Mouse (Mus musculus) CD4-positive, CD25-positive, alpha-beta regulatory T cell (primary cell): ENCODE data around the gene Tstd1. TPM values are rescaled to one million over a fixed set of nuclear protein-coding genes. Genes with fewer than 3 reads are reported as not detected.

ENCODE experiments used
- polyA plus RNA-seq: library from polyadenylated mRNA; unstranded; fragments of 100-300 nt; shearing (Covaris generic); gene quantifications from one replicate; pipeline ENCODE4 v1.2.1, GENCODE M21; 2017

Tstd1 gene
- 3.2 TPM for polyA plus RNA-seq

GRCm38 (mm10) chr1:171418660-171419059 lies at the start of gene Tstd1:
Gene Tstd1, plus strand, starts transcription at chr1:171418872.

DNA sequence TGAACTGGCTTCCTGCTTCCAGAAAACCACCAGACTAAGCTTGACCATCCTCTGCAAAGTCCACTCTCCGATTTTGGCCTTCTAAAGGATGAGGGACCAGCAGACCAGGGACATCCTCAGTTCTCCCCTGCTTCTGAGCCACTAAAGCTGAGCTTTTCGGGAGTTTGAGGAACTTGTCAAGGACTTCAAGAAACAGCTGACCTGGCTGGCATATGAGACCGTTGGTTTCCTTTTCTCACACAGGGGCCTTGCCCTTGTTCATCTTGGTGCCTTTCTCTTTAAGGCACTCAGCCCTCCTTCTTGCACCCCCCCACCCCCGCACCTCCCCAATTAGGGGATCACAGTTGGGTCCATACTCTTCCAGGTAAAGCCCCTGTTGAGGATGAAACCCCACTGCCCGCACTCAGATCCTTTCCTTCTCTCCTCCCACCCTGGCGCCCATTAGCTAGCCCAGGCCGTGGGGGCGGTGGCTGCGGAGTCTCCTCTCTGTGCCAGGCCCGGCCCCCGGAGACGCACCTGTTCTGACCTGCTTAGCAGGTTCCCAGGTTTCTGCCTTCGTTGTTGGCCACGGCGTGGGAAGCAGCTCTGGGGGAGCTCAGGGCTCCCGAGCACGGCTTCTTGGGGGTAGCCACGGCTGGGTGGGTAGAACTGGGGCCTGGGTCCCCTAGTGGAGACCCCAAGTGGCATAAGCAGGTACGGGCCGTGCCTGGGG lies 48.7 kb upstream of the Tstd1 start, which contains the start of gene Nectin4:
Gene Nectin4, plus strand, starts transcription at position 255 of the 712 bp plus-strand sequence.

DNA sequence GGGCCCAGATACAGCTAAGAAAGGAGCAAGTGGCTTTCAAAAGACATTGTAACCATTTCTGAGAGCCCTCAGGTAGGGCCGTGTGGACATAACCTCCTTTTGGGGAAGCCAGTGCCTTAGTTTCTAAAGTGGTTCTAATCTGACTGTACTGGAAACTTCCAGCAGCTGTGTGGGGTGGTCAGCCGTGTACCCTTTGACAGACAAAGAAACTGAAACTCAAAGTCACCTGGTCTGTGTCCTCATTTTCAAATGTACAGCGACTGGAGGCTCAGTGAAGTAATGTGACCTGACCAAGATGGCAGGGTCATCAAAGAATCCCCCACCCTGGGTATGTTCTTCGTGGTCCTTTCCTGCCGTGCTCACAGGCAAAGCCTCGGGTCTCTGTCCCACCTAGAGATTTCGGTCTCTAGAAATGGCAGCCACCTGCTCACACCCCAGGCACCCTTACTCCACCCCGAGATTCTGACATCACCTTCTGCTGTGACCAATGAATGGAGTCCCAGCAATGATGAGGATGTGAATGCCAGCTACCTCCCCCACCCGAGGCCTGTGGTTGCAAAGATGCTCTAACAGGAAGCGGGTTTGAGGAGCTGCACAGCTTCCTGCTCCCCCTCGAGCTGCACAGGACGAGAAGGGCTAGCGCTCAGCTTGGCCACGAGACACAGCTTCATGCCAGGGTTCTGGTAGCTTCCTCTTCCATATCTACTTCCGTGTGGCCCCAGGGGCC lies 30.1 kb upstream of the Tstd1 start, which contains the start of gene Arhgap30:
Gene Arhgap30, plus strand, starts transcription at position 579 of the 727 bp plus-strand sequence.

GRCm38 (mm10) chr1:171410947-171411484 lies 7.7 kb upstream of the Tstd1 start, which contains the start of gene Usf1:
Gene Usf1, plus strand, starts transcription at chr1:171411313.

DNA sequence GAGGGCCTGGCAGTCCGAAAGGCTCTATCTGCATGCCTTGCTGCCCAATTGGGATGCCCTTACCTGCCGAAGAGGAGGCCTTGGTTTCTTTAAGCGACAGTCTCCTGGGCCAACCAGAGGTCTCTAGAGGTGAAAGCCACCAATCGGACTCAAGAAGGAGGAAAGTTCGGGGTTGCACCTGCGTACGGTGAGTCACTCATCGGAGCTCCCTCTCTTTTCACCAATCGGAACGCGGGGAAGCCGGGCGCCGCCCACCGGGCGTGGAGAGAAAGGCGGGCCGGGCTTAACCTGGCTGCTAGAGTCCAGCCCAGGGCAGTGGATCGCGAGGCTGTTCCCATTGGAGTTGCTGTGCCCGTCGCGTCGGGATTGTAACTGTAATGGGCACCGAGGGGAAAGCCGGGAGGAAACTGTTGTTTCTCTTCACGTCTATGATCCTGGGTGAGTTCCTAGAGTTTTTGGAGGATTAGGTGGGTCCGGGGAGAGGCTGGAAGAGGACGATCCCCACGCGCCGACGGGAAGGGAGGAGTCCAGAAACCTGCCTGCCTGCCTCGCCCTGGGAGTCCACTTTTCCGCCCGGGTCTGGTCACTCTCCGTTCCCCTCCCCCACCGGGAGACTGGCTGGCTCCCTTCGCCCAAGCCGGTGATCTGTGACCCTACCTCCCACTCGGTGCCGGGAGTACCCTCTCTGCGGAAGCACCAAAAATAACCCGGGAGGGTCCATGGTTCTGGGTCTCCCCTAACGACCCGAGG lies 18.8 kb downstream of the Tstd1 start, which contains the start of gene F11r:
Gene F11r, plus strand, starts transcription at position 272 of the 750 bp plus-strand sequence.

Other genes starting within 250 kb of the Tstd1 start
- gene Pcp4l1, start 222.6 kb upstream of the Tstd1 start, polyA plus RNA-seq = not detected
- 0.36 TPM for gene Nr1i3, start 204.9 kb upstream of the Tstd1 start, polyA plus RNA-seq
- 34.9 TPM for gene Tomm40l, start 196.4 kb upstream of the Tstd1 start, polyA plus RNA-seq
- not detected for gene Apoa2, start 193.8 kb upstream of the Tstd1 start, polyA plus RNA-seq
- 5.2 TPM for gene Fcer1g, start 184.5 kb upstream of the Tstd1 start, polyA plus RNA-seq
- 0.12 TPM for gene Adamts4, start 168.5 kb upstream of the Tstd1 start, polyA plus RNA-seq
- 181 TPM for gene Ndufs2, start 167.5 kb upstream of the Tstd1 start, polyA plus RNA-seq
- 43.3 TPM for gene B4galt3, start 148.5 kb upstream of the Tstd1 start, polyA plus RNA-seq
- 83.9 TPM for gene Ppox, start 137.7 kb upstream of the Tstd1 start, polyA plus RNA-seq
- gene Usp21, start 130.9 kb upstream of the Tstd1 start, polyA plus RNA-seq = 61.2 TPM
- 54.1 TPM for gene Ufc1, start 123.8 kb upstream of the Tstd1 start, polyA plus RNA-seq
- gene Dedd, start 89.7 kb upstream of the Tstd1 start, polyA plus RNA-seq = 45.6 TPM
- 48.6 TPM for gene Nit1, start 73.2 kb upstream of the Tstd1 start, polyA plus RNA-seq
- gene Pfdn2, start 73.2 kb upstream of the Tstd1 start, polyA plus RNA-seq = 93.6 TPM
- 0.29 TPM for gene Klhdc9, start 58.1 kb upstream of the Tstd1 start, polyA plus RNA-seq
- 0.07 TPM for gene Nectin4, start 48.8 kb upstream of the Tstd1 start, polyA plus RNA-seq
- gene Arhgap30, start 29.9 kb upstream of the Tstd1 start, polyA plus RNA-seq = 190 TPM
- 75.0 TPM for gene Usf1, start 7.6 kb upstream of the Tstd1 start, polyA plus RNA-seq
- 0.26 TPM for gene F11r, start 18.7 kb downstream of the Tstd1 start, polyA plus RNA-seq
- gene Alyref2, start 84.6 kb downstream of the Tstd1 start, polyA plus RNA-seq = 11.0 TPM
- gene Itln1, start 116.4 kb downstream of the Tstd1 start, polyA plus RNA-seq = not detected
- 0.56 TPM for gene Cd244a, start 140.3 kb downstream of the Tstd1 start, polyA plus RNA-seq
- gene Ly9, start 188.5 kb downstream of the Tstd1 start, polyA plus RNA-seq = 153 TPM
- gene Slamf7, start 234.2 kb downstream of the Tstd1 start, polyA plus RNA-seq = 8.5 TPM